Mouse (Mus musculus): ENCODE results near the gene Gys1.
"Not testable (repeated sequence)": the region's sequence is repeated elsewhere in the genome, so short reads cannot be mapped to it uniquely, and the experiment has no call there.

Gys1 gene

GRCm38 (mm10) chr7:45434203-45435015 is at the start of gene Gys1:
TSS of gene Gys1 (plus strand) at chr7:45434844.
- DNase-seq = peak; percentile 100

GRCm38 (mm10) chr7:45386077-45386476 is 48.6 kb upstream of the Gys1 start:
- DNase-seq = no peak

GRCm38 (mm10) chr7:45395129-45395541 is 39.5 kb upstream of the Gys1 start:
- DNase-seq = peak; percentile 63

- peak; percentile 100 for DNase-seq
Measured at GRCm38 (mm10) chr7:45395578-45396336, 38.9 kb upstream of the Gys1 start, which contains the start of gene Snrnp70. TSS of gene Snrnp70 (minus strand) at chr7:45395742.

- DNase-seq = not testable (repeated sequence)
Measured at GRCm38 (mm10) chr7:45396337-45396775, 38.3 kb upstream of the Gys1 start.

GRCm38 (mm10) chr7:45396787-45397186 is 37.9 kb upstream of the Gys1 start:
- no peak for DNase-seq

- no peak for DNase-seq
Measured at GRCm38 (mm10) chr7:45401521-45402085, 33.0 kb upstream of the Gys1 start.

- DNase-seq = peak; percentile 69
Measured at GRCm38 (mm10) chr7:45403532-45404261, 30.9 kb upstream of the Gys1 start.

GRCm38 (mm10) chr7:45405091-45406075 is 29.3 kb upstream of the Gys1 start, which contains the start of gene Kcna7:
TSS of gene Kcna7 (plus strand) at chr7:45405653.
- peak; percentile 70 for DNase-seq

- DNase-seq = no peak
Measured at GRCm38 (mm10) chr7:45406157-45407156, 28.2 kb upstream of the Gys1 start.

- DNase-seq = no peak
Measured at GRCm38 (mm10) chr7:45407836-45408235, 26.8 kb upstream of the Gys1 start.

GRCm38 (mm10) chr7:45408351-45408750 is 26.3 kb upstream of the Gys1 start:
- no peak for DNase-seq

- no peak for DNase-seq
Measured at GRCm38 (mm10) chr7:45408949-45409348, 25.7 kb upstream of the Gys1 start.

- DNase-seq = no peak
Measured at GRCm38 (mm10) chr7:45409497-45410163, 25.0 kb upstream of the Gys1 start.

GRCm38 (mm10) chr7:45412421-45412820 is 22.2 kb upstream of the Gys1 start:
- DNase-seq = no peak

- DNase-seq = no peak
Measured at GRCm38 (mm10) chr7:45413113-45413863, 21.4 kb upstream of the Gys1 start, which contains the start of gene Ntf5. TSS of gene Ntf5 (plus strand) at chr7:45413695.

- no peak for DNase-seq
Measured at GRCm38 (mm10) chr7:45413864-45414739, 20.5 kb upstream of the Gys1 start.
